Mouse (Mus musculus) hindbrain, embryonic 13.5 days (tissue): ENCODE data around the gene Gm17409. TPM values are rescaled to one million over a fixed set of nuclear protein-coding genes. Genes with fewer than 3 reads are reported as not detected.

Source experiments
- ATAC-seq: fragments of 200-750 bp; cut with Nextera tagmentation; 2 replicates; pipeline ENCODE4 v1.8.0; 2017; ENCODE audit warnings: moderate TSS enrichment; ENCODE audit not compliant: low FRiP score
- H3K27ac ChIP-seq: fragments of 300-500 bp; sonication (generic); 2 replicates; pipeline ENCODE4 v1.5.1; 2015; ENCODE audit warnings: inconsistent platforms, mild to moderate bottlenecking, moderate library complexity
- H3K27me3 ChIP-seq: fragments of 300-500 bp; sonication (generic); 2 replicates; pipeline ENCODE4 v1.6.1; 2015; ENCODE audit warnings: mild to moderate bottlenecking, inconsistent platforms
- H3K36me3 ChIP-seq: fragments of 300-500 bp; sonication (generic); 2 replicates; pipeline ENCODE4 v1.6.1; 2015; ENCODE audit warnings: mild to moderate bottlenecking, inconsistent platforms
- H3K4me1 ChIP-seq: fragments of 300-500 bp; sonication (generic); replicated peaks from 2 replicates; pipeline ENCODE4 v1.6.1; 2015; ENCODE audit warnings: inconsistent platforms
- H3K4me2 ChIP-seq: fragments of 300-500 bp; sonication (generic); 2 replicates; pipeline ENCODE4 v1.6.1; 2015; ENCODE audit warnings: inconsistent platforms, mild to moderate bottlenecking, moderate library complexity
- H3K4me3 ChIP-seq: fragments of 300-500 bp; sonication (generic); 2 replicates; pipeline ENCODE4 v1.5.1; 2015; ENCODE audit warnings: mild to moderate bottlenecking, inconsistent platforms
- H3K9ac ChIP-seq: fragments of 300-500 bp; sonication (generic); 2 replicates; pipeline ENCODE4 v1.6.1; 2015; ENCODE audit warnings: mild to moderate bottlenecking, inconsistent platforms
- H3K9me3 ChIP-seq: fragments of 300-500 bp; sonication (generic); 2 replicates; pipeline ENCODE4 v1.6.1; 2016; ENCODE audit warnings: inconsistent platforms
- WGBS: fragments of 180-500 bp; shearing (Covaris S2); methylation state at CpG from one replicate; pipeline ENCODE4 v1.1.7; 2015; 5-methylcytosine and 5-hydroxymethylcytosine counted together
- polyA plus RNA-seq: library from polyadenylated mRNA; unstranded; fragments of >200 nt; fragmentation: Nextera tagmentation; extraction: Ambion mirVana; gene quantifications from 2 replicates; pipeline ENCODE4 v1.2.1, GENCODE M21; 2015

The Gm17409 gene
- polyA plus RNA-seq, 1 experiment from 2014 or later: not detected

DNA sequence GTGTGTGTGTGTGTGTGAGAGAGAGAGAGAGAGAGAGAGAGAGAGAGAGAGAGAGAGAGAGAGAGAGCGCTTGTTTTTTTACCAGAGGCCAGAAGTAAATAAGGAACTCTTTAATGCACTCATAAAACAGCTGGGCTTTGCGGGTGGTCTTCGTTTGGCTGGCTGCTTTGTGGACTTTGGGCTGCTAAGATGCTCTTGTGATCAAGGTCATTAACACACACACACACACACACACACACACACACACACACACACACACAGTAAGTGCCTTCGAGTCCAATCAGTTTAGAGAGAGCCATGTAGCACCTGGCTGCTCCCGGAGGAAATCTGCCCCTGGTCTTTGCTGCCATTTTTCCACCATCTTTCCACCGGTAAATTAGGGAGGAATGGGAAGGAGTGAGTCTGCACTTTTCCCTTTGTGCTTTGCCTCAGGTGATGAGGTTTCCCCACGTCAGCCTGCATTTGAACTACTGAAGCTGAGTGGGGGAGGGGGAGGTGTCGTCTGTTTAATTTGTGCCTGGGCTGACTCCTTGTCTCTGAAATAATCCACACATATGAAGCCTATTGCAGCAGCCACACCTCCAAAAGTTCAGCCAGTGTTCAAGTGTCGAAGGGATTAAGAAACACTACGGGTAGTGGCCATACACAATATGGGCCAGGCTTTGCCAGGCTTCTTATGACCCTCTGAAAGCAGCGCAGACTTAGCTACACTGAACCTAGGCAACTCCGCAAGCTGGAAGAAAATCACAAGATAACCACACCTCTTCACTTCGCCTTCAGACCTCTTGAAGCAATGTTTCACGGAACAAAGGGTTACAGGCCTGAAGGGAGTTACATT, 16.7 kb downstream of the Gm17409 start:
- Histone ChIP-seq H3K27ac (no peak overlapping the region), H3K36me3 (peaks cover 4% of the 10 kb centered on the region), H3K9ac (no peak overlapping the region), H3K4me2 (no peak overlapping the region), H3K27me3 (no peaks in the 10 kb centered on the region), H3K9me3 (no peaks in the 10 kb centered on the region), H3K4me3 (no peak overlapping the region), H3K4me1 (peaks cover 32% of the 10 kb centered on the region)
- 0 out of 2 replicates have a peak, but pooled peaks have one; percentile 37 for ATAC-seq
- WGBS: 67% methylated on average over 14 of the region's 14 CpGs

DNA sequence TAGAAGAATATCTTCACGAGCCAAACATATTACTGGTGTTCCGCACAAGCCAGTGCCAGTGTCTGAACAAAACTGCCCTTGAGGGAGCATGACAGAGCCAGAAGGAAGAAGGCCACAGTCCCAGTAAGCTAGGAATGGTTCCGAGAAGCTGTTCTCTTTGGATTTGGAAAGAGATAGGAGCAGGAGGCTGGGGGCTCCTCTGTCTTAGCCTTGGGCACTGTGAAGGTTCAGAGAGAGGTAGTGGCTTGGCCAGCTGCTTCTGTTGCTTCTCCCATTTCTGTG, 17.3 kb downstream of the Gm17409 start:
- peaks cover 32% of the 10 kb centered on the region for H3K4me1 ChIP-seq
- H3K36me3 ChIP-seq: peaks cover 4% of the 10 kb centered on the region
- H3K27me3 ChIP-seq: no peaks in the 10 kb centered on the region
- no peak for ATAC-seq
- 84% methylated on average over 3 of the region's 3 CpGs for WGBS
- no peak overlapping the region for H3K4me2 ChIP-seq
- no peak overlapping the region for H3K9ac ChIP-seq
- no peak overlapping the region for H3K4me3 ChIP-seq
- no peak overlapping the region for H3K27ac ChIP-seq
- no peaks in the 10 kb centered on the region for H3K9me3 ChIP-seq

DNA sequence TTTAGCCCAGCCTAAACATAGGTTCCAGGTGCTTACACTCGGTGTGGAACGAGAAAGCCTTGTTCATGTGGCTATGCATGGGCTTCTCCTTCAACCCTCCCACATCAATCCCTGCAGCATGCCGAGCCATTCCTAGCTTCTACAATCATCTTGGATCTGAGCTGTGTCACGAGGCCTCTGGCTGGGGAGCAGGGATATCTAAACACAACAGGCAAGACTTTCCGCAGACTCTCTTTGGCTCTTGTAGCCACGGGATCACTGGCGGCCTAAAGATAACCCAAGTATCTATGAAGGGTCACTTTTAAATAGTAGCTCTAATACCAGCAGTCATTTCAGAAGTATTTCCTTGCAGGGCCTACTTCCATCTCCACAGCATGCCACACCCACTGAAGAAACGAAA, 18.5 kb downstream of the Gm17409 start:
- no peak for ATAC-seq
- WGBS: 97% methylated on average over 8 of the region's 8 CpGs
- Histone ChIP-seq H3K27me3 (no peaks in the 10 kb centered on the region), H3K9ac (no peak overlapping the region), H3K4me1 (peaks cover 32% of the 10 kb centered on the region), H3K36me3 (peaks cover 4% of the 10 kb centered on the region), H3K27ac (no peak overlapping the region), H3K9me3 (no peaks in the 10 kb centered on the region), H3K4me3 (no peak overlapping the region), H3K4me2 (no peak overlapping the region)

DNA sequence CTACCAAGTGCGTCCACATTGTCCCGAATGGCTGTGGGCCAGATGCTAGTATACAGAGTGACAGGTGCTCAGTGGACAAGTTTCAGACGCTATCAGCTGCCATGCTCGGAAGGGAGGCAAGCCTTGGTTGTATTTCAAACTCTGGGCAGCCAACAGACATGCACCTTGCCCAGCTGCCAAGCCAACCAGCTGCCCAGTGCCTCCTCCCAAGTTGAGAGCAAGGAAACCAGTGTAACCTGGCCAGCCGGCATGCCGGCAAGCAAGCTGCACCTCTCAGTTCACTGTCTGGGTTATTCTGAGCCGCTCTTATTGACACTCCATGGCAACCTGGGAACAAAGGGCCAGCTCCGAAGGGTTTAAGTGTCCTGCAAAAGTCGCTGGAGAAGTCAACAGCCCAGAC, 19.4 kb downstream of the Gm17409 start:
- Histone ChIP-seq H3K4me1 (peaks cover 29% of the 10 kb centered on the region), H3K36me3 (peaks cover 4% of the 10 kb centered on the region), H3K27me3 (no peaks in the 10 kb centered on the region), H3K27ac (no peak overlapping the region), H3K4me2 (no peak overlapping the region), H3K9ac (no peak overlapping the region), H3K4me3 (no peak overlapping the region), H3K9me3 (no peaks in the 10 kb centered on the region)
- no peak for ATAC-seq
- 85% methylated on average over 9 of the region's 9 CpGs for WGBS

DNA sequence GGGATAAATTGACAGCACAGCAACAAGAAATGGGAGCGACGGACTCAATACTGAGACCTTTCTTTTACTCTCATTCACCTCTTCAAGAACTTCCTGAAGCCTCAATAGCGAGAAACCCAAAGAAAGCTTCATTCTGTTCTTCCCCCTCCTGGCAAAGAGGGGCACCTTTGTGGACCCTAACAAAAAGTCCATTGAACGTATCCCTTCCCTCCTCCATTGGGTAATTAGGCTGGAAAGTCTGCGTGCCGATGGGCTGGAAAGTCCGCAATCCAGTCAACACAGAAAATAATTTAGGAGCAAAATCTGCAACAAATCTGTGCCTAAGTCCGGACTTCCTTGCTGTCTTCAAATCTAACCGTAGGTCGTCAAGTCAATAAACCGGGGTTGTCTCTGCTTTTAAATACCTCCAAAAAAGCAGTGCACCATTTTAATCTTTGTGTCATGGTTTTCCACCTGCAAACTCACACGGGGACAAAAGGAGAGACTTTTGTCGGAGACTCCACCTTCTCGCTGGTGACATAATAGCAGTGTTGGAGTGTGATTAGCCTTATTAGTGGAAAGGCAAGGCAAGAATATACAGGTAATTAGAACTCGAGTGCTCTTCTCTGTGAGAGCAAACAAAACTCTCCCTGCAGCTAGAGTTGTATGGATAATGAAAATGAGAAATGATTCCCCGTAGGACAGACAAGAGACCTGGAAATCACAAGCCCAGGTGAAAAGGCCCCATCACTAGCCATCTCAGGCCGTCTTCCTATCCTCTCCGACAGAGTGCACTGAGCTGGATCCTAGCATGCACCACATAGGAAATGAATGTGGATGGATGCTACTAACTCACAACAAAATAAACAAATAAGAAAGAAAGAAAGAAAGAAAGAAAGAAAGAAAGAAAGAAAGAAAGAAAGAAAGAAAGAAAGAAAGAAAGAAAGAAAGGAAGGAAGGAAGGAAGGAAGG, 24.0 kb downstream of the Gm17409 start:
- no peak overlapping the region for H3K4me2 ChIP-seq
- no peaks in the 10 kb centered on the region for H3K27me3 ChIP-seq
- H3K4me3 ChIP-seq: no peak overlapping the region
- peaks cover 4% of the 10 kb centered on the region for H3K36me3 ChIP-seq
- H3K9ac ChIP-seq: no peak overlapping the region
- 0 out of 2 replicates have a peak, but pooled peaks cover 4% of the 10 kb centered on the region for H3K4me1 ChIP-seq
- no peak for ATAC-seq
- H3K27ac ChIP-seq: no peak overlapping the region
- no peaks in the 10 kb centered on the region for H3K9me3 ChIP-seq
- 52% methylated on average over 18 of the region's 18 CpGs for WGBS

DNA sequence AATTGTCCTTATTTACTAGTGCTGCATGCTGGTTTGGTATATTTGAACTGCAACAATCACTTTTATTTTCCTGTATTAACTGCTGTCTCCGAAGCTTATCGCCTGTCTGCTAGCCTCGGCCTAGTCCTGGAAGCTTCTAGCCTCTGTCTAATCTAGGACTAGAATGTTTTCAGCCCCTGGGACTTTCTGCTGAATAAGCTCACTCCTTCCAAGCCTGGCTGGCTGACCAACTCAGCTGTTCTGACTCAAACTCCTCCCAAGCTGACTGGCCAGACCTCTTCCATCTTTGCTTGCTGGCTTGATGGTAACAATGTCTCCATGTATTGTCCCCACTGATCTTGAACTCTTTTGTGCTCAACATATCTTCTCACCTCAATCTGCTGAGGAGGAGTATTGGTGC, 25.4 kb downstream of the Gm17409 start:
- no peaks in the 10 kb centered on the region for H3K27me3 ChIP-seq
- WGBS: 92% methylated on average over 3 of the region's 3 CpGs
- H3K9ac ChIP-seq: no peak overlapping the region
- no peak overlapping the region for H3K4me3 ChIP-seq
- no peak for ATAC-seq
- no peaks in the 10 kb centered on the region for H3K36me3 ChIP-seq
- no peak overlapping the region for H3K27ac ChIP-seq
- 0 out of 2 replicates have a peak, but pooled peaks cover 4% of the 10 kb centered on the region for H3K4me1 ChIP-seq
- no peak overlapping the region for H3K4me2 ChIP-seq
- no peaks in the 10 kb centered on the region for H3K9me3 ChIP-seq

DNA sequence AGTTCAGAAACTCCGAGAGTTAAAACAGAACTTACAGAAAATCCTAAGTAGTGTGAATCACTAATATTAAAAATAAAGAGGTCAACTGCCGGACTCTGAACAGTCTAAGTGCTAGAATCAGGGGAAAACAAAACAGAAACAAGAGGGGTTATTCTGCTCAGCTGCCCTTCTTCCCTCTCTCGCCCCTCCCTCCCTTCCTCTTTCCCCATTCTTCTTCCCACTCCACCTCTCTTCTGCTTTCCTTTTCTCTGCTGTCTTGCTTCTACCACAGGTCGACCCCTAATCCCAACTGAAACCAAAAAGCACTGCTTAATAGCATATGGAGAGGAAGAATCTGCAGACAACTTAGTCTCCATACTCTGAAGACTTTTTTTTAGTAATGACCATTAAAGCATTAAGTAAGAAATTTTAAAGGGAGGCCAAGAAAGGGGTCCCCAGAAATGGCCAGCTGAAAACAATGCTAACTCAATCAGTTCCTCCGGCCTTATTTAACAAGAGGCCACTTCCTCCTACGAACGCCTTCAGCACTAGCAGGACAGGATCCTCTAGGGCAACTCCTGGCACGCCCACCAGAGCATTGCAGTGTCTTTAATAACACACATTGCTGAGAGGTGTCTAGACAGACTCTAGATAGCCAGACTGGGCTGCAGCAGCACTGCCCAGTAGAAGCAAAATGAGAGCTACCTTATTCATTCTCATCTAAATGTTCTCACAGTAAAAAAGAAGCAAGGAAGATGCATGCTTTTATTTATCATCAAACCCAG, 26.9 kb downstream of the Gm17409 start:
- 85% methylated on average over 8 of the region's 8 CpGs for WGBS
- H3K9me3 ChIP-seq: no peaks in the 10 kb centered on the region
- H3K27ac ChIP-seq: no peak overlapping the region
- H3K4me2 ChIP-seq: no peak overlapping the region
- no peak overlapping the region for H3K4me3 ChIP-seq
- H3K27me3 ChIP-seq: no peaks in the 10 kb centered on the region
- H3K36me3 ChIP-seq: no peaks in the 10 kb centered on the region
- 0 out of 2 replicates have a peak, but pooled peaks cover 4% of the 10 kb centered on the region for H3K4me1 ChIP-seq
- ATAC-seq: no peak
- H3K9ac ChIP-seq: no peak overlapping the region

DNA sequence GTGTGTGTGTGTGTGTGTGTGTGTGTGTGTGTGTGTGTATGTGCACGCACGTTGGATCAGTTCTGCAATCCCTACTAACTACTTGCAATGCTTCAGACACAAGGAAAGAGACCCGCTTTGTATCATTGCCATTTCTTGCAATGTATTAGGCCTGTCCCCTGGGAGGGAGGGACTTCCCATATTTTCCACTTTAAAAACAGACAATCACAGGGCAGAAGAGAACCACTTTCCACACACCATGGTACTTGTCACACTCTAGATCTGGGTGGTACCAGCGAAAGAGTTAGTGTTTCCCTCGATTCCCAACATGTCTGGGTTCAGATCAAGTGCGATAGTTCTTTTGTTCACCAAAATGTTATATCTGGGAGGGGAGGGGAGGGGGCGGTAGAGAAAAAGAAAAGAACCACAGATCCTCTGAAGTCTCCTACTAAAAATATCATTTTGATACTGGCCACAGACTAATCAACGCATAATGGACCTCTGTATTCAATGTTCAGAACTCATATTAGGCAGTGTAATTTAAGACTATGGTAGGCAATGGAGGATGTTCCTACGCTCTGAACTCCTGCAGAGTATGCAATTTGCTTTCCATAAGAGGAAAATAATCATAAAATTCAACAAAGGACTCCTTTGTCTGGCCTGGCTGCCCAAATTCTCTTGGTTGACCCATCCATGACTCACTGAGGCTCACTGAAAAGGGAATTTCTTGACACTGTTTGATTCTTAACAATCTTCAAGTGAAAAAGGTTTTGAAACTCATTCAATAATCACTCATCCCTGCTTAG, 35.6 kb downstream of the Gm17409 start:
- Histone ChIP-seq H3K27me3 (no peaks in the 10 kb centered on the region), H3K27ac (no peak overlapping the region), H3K4me2 (no peak overlapping the region), H3K36me3 (no peaks in the 10 kb centered on the region), H3K4me3 (no peak overlapping the region), H3K9me3 (no peaks in the 10 kb centered on the region), H3K9ac (no peak overlapping the region), H3K4me1 (0 out of 2 replicates have a peak, but pooled peaks cover 6% of the 10 kb centered on the region)
- ATAC-seq: no peak
- WGBS: 84% methylated on average over 9 of the region's 9 CpGs

DNA sequence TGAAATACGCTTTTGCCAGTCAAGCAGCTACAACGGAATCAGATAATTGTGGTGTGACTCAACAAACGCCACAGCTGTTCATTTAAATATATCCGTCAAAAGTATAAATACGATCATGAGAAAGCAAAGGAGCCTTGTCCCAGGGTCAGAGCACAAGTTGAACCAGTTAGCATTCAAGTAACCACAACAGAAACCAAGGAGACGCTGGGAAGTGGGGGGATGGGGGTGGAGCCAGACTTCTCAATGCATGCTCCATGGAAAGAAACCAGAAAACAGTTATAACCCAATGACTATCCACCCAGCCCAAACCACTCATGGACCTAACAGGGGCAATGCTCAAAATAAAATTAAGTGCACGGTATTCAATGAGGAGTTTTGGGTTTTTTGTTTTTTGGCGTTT, 40.3 kb downstream of the Gm17409 start:
- H3K4me1 ChIP-seq: 0 out of 2 replicates have a peak, but pooled peaks cover 6% of the 10 kb centered on the region
- no peak overlapping the region for H3K4me3 ChIP-seq
- H3K36me3 ChIP-seq: no peaks in the 10 kb centered on the region
- no peak for ATAC-seq
- 65% methylated on average over 8 of the region's 8 CpGs for WGBS
- H3K4me2 ChIP-seq: no peak overlapping the region
- no peaks in the 10 kb centered on the region for H3K9me3 ChIP-seq
- no peak overlapping the region for H3K27ac ChIP-seq
- no peak overlapping the region for H3K9ac ChIP-seq
- H3K27me3 ChIP-seq: no peaks in the 10 kb centered on the region

DNA sequence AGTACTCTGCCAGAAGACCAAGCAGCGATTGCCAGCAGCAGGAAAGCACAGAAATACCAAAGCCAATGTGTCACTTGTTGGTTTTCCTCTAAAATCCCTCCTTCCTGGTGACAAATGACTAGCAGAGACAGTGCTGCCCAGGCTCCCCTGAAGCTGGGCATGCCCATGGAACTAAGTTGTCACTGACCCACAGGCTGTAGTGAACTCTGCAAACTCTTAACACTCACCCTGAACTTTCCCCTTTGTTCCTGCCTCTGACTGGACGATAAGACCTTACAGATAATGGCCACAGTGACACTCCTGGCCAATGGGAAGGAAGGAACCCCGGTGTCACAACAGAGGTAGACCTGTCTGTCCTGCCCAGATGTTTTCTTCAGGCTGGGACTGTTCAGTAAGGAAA, 43.3 kb downstream of the Gm17409 start:
- Histone ChIP-seq H3K4me3 (no peak overlapping the region), H3K4me2 (no peak overlapping the region), H3K27me3 (no peaks in the 10 kb centered on the region), H3K36me3 (no peaks in the 10 kb centered on the region), H3K9ac (no peak overlapping the region), H3K4me1 (peaks cover 13% of the 10 kb centered on the region), H3K9me3 (no peaks in the 10 kb centered on the region), H3K27ac (no peak overlapping the region)
- WGBS: 85% methylated on average over 3 of the region's 3 CpGs
- no peak for ATAC-seq

DNA sequence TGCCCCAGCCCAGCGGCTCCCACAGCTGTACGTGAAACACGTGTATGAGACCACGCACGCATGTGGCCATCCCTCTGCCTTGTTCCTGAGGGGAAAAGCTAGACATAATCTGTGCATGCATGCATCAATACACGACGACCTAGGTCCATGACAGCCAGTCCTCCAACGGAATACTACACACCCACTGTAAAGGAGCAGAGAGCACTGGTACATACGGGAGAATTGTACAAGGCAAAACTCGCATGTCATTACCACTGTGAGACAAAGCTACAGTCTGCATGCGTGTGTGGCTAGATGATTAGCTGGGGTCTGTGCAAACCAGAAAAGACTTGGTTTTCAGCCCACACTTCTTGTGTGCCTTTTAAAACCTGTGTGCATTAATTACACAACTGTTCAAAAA, 44.6 kb downstream of the Gm17409 start:
- ATAC-seq: no peak
- Histone ChIP-seq H3K27ac (no peak overlapping the region), H3K9me3 (no peaks in the 10 kb centered on the region), H3K27me3 (no peaks in the 10 kb centered on the region), H3K4me2 (no peak overlapping the region), H3K4me1 (peaks cover 13% of the 10 kb centered on the region), H3K9ac (no peak overlapping the region), H3K4me3 (no peak overlapping the region), H3K36me3 (no peaks in the 10 kb centered on the region)
- WGBS: 94% methylated on average over 11 of the region's 11 CpGs
